Mouse (Mus musculus): Measurements from ENCODE around the gene Kif5a. TPM values are rescaled to one million over a fixed set of nuclear protein-coding genes. Genes with fewer than 3 reads are reported as not detected.
"Not testable (repeated sequence)": the region's sequence is repeated elsewhere in the genome, so short reads cannot be mapped to it uniquely, and the experiment has no call there.

Gene Kif5a
- 117 and 147 TPM in 2 replicates for polyA plus RNA-seq (2014; fragmentation: Nextera tagmentation; extraction: Ambion mirVana)

DNA sequence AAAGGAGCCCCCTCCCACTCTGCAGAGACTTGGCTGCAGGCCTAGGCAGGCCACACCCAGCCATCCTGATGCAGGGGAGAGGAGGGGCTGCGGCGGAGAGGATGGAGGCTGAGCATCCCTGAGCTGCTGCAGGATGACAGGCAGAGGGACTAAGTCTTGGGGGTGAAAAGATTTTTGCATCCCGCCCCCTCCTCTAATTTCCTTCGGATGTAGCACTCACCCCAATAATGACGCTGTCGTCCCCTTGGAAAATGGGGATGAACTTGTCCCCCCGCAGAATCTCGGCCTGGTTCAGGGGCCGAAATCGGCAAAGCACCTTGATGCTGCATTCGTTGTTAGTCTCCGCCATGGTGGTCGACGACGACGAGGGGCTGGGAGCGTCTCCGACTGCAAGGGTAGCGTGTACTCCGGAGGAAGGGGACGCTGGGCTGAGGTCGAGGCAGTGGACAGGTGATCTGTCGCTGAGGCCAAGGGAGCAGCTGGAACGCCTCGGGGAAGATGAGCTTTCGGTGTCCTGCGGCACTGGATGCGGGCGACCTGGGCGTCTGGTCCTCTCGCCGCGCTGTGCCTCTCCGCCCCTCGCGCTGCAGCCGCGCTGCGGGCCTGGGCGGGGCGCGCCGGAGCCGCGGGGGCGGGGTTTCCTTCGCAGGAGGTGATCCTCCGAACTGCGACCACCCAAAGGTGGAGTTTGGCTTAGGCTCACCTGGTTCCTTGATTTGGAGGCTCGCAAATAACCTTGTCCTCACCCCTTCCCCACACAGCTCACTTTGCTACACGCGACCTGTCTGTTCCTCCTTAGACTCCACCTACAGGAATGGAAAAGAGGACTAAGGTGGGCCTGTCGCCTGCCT is at the start of gene Kif5a:
Kif5a (minus strand) TSS at position 801 of the 851 bp plus-strand sequence.
- Histone ChIP-seq H3K4me3 (ENCODE audit: low read depth, low read length) (peak within 1 kb of the TSS; percentile 54), H3K9me3 (ENCODE audit: control insufficient read depth, low read length) (no peaks in the 10 kb centered on the region), H3K4me2 (ENCODE audit: low read depth, low read length) (peak within 1 kb of the TSS; percentile 85), H3K27ac (ENCODE audit: low read depth, low read length) (peak within 1 kb of the TSS; percentile 83), H3K4me1 (ENCODE audit: control insufficient read depth, insufficient read depth, low read length) (peaks cover 45% of the 10 kb centered on the region), H3K27me3 (ENCODE audit: control insufficient read depth, insufficient read depth, low read length) (no peaks in the 10 kb centered on the region), H3K9ac (replicated peaks; ENCODE audit: low read depth, low read length) (peak within 1 kb of the TSS; percentile 69), H3K36me3 (ENCODE audit: control insufficient read depth, insufficient read depth, low read length) (no peaks in the 10 kb centered on the region)
- ATAC-seq (ENCODE audit: low read depth) = peak; percentile 47
- WGBS = 2% methylated on average over 45 of the region's 53 CpGs

DNA sequence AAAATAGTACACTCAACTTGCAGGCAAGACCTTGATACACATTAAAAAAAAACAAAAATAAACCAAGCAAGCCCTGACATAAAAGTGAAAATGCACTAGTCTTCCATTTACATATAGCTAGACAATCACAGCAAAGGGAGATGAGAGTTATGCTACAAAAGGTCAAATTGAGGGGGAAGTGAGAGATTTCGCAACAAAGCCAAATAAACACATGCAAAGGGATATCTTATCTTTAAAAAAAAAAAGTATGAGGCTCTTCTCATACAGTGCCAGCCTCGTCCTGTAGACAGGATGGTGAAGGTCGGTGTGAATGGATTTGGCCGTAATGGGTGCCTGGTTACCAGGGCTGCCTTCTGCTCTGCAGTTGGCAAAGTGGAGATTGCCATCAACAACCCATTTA is 49.7 kb upstream of the Kif5a start:
- Histone ChIP-seq H3K4me2 (ENCODE audit: low read depth, low read length) (no peak overlapping the region), H3K9ac (replicated peaks; ENCODE audit: low read depth, low read length) (no peak overlapping the region), H3K9me3 (ENCODE audit: control insufficient read depth, low read length) (no peaks in the 10 kb centered on the region), H3K36me3 (ENCODE audit: control insufficient read depth, insufficient read depth, low read length) (peaks cover 9% of the 10 kb centered on the region), H3K27me3 (ENCODE audit: control insufficient read depth, insufficient read depth, low read length) (no peaks in the 10 kb centered on the region), H3K4me1 (ENCODE audit: control insufficient read depth, insufficient read depth, low read length) (peaks cover 8% of the 10 kb centered on the region), H3K27ac (ENCODE audit: low read depth, low read length) (no peak overlapping the region), H3K4me3 (ENCODE audit: low read depth, low read length) (no peak overlapping the region)
- no peak for ATAC-seq (ENCODE audit: low read depth)
- WGBS = 78% methylated on average over 4 of the region's 4 CpGs

DNA sequence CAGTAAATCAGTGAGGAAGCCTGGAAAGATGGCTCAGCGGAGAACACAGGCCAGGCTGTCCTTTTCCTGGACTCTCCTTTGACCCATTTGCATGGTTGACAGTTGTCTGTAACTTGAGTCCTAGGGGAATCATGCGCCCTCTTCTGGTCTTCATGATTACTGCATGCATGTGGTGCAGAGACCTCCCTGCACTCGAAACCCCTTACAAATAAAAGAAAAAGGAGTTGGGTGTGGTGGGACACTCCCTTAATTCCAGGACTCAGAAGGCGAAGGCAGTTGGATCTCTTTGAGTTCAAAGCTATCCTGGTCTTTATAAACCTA is 49.2 kb upstream of the Kif5a start:
- Histone ChIP-seq H3K27ac (ENCODE audit: low read depth, low read length) (peak overlapping the region; percentile 49; the same call in 1 of the 2 replicates), H3K9me3 (ENCODE audit: control insufficient read depth, low read length) (no peaks in the 10 kb centered on the region), H3K4me1 (ENCODE audit: control insufficient read depth, insufficient read depth, low read length) (peaks cover 8% of the 10 kb centered on the region), H3K36me3 (ENCODE audit: control insufficient read depth, insufficient read depth, low read length) (peaks cover 12% of the 10 kb centered on the region), H3K9ac (replicated peaks; ENCODE audit: low read depth, low read length) (peak overlapping the region; percentile 44; the same call in 1 of the 2 replicates), H3K4me2 (ENCODE audit: low read depth, low read length) (peak overlapping the region; percentile 84), H3K4me3 (ENCODE audit: low read depth, low read length) (peak overlapping the region; percentile 64), H3K27me3 (ENCODE audit: control insufficient read depth, insufficient read depth, low read length) (no peaks in the 10 kb centered on the region)
- ATAC-seq (ENCODE audit: low read depth) = peak; percentile 44
- WGBS = 1% methylated on average over 4 of the region's 4 CpGs

DNA sequence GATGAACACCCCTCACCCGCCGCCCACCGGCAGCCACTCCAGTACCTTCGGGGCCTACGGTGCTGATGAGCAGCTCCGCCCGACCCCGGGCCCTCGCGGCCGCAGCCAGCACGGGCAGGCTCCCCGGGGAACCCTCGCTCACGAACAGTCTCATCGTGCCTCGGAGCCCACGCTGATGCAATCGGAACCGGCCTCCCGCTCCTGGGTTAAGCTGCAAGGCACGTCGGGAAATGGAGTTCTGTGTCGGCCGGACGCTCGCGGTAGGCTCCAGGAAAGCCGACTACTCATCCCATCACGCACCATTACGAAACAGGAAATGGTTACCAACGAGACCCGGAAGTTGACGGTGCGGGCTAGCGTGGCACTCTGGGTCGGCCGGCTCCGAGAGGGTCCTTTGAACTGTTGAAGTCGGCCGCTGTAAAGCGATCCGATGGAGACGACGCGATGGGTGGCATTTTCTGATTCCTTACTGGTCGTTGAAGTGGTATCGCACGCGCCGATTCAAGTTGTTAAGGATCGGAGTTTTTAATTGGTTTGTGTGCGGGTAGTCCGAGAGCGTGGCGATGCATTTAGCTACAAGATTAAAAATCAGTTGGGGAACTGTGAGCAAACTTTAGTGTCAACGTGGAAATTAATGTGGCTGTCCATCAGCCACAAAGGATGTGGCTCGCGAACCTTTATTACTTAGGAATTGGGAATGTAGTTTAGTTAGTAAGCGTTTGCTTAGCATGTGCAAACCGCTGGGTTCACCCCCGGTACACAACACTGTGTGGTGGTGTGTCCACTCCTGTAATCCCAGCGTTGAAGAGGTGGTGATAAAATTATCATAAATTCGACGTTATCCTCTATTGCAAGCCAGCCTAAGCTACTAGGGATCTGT is 48.6 kb upstream of the Kif5a start, which contains the start of gene Mars:
Mars (minus strand) TSS at position 311 of the 880 bp plus-strand sequence.
- H3K4me2 ChIP-seq (ENCODE audit: low read depth, low read length) = peak within 1 kb of the TSS; percentile 84
- no peaks in the 10 kb centered on the region for H3K27me3 ChIP-seq (ENCODE audit: control insufficient read depth, insufficient read depth, low read length)
- peak within 1 kb of the TSS; percentile 49 for H3K27ac ChIP-seq (ENCODE audit: low read depth, low read length)
- peak; percentile 97 for ATAC-seq (ENCODE audit: low read depth)
- H3K9ac ChIP-seq (replicated peaks; ENCODE audit: low read depth, low read length) = peak within 1 kb of the TSS; percentile 76
- under 1% methylated on average over 65 of the region's 65 CpGs for WGBS
- H3K4me3 ChIP-seq (ENCODE audit: low read depth, low read length) = peak within 1 kb of the TSS; percentile 64
- H3K36me3 ChIP-seq (ENCODE audit: control insufficient read depth, insufficient read depth, low read length) = peaks cover 15% of the 10 kb centered on the region
- H3K9me3 ChIP-seq (ENCODE audit: control insufficient read depth, low read length) = no peaks in the 10 kb centered on the region
- peaks cover 8% of the 10 kb centered on the region for H3K4me1 ChIP-seq (ENCODE audit: control insufficient read depth, insufficient read depth, low read length)

DNA sequence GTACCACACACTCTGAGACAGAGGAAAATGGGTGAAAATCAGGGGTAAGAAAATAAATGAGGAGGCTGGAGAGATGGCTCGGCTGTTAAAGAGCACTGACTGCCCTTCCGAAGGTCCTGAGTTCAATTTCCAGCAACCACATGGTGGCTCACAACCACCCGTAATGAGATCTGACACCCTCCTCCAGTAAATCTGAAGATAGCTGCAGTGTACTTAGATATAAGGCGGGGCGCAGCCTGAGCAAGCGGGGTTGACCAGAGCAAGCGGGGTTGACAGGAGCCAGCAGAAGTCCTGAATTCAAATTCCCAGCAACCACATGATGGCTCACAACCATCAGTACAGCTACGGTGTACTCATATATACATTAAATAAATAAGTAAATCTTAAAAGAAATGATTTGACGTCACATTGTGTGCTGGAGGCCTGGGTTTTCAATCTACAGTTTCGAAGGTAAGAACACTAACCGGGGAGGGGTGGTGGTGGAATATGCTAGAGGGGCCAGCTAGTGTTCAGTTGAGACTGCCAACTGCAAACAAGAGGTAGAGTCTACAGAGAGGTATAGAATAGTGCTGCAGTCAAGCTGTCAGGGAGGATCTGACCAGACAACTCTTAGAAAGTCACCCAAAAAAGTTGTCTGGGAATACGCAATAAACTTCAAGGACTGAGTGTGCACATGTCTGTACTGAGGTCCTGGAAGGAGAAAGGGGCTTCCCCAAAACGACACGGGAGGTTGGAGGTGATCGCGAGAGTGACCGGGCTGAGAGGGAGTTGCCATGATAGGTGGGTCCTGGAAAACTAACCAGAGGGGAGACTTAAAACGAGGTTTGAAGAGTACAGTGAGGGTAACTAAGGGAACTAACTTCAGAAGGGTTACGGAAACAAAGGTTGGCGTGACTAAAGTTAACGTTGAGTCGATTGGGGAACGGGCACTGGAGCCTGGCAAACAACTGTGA is 47.7 kb upstream of the Kif5a start:
- peak overlapping the region; percentile 64 for H3K4me3 ChIP-seq (ENCODE audit: low read depth, low read length)
- H3K9me3 ChIP-seq (ENCODE audit: control insufficient read depth, low read length) = no peaks in the 10 kb centered on the region
- no peaks in the 10 kb centered on the region for H3K27me3 ChIP-seq (ENCODE audit: control insufficient read depth, insufficient read depth, low read length)
- WGBS = 40% methylated on average over 23 of the region's 23 CpGs
- H3K4me1 ChIP-seq (ENCODE audit: control insufficient read depth, insufficient read depth, low read length) = peaks cover 8% of the 10 kb centered on the region
- H3K36me3 ChIP-seq (ENCODE audit: control insufficient read depth, insufficient read depth, low read length) = peaks cover 19% of the 10 kb centered on the region
- peak overlapping the region; percentile 76 for H3K9ac ChIP-seq (replicated peaks; ENCODE audit: low read depth, low read length)
- H3K27ac ChIP-seq (ENCODE audit: low read depth, low read length) = peak overlapping the region; percentile 49
- H3K4me2 ChIP-seq (ENCODE audit: low read depth, low read length) = peak overlapping the region; percentile 84
- peak; percentile 25; the same call in 1 of the 2 replicates for ATAC-seq (ENCODE audit: low read depth)

DNA sequence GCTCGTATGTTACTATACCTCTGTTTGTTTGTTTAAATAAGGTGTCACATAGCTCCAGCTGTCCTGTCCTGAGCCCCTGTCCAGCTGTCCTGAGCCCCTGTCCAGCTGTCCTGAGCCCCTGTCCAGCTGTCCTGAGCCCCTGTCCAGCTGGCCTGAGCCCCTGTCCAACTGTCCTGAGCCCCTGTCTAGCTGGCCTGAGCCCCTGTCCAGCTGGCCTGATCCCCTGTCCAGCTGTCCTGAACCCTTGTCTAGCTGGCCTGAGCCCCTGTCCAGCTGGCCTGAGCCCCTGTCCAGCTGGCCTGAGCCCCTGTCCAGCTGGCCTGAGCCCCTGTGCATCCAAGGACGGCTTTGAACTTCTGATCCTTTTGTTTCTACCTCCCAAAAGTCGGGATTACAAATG is 46.0 kb upstream of the Kif5a start:
- H3K4me2 ChIP-seq (ENCODE audit: low read depth, low read length); H3K4me3 ChIP-seq (ENCODE audit: low read depth, low read length); H3K4me1 ChIP-seq (ENCODE audit: control insufficient read depth, insufficient read depth, low read length); H3K27me3 ChIP-seq (ENCODE audit: control insufficient read depth, insufficient read depth, low read length); H3K27ac ChIP-seq (ENCODE audit: low read depth, low read length); ATAC-seq (ENCODE audit: low read depth); H3K9me3 ChIP-seq (ENCODE audit: control insufficient read depth, low read length); H3K9ac ChIP-seq (replicated peaks; ENCODE audit: low read depth, low read length): not testable (repeated sequence)
- WGBS = 93% methylated on average over 3 of the region's 3 CpGs
- H3K36me3 ChIP-seq (ENCODE audit: control insufficient read depth, insufficient read depth, low read length) = peaks cover 33% of the 10 kb centered on the region

DNA sequence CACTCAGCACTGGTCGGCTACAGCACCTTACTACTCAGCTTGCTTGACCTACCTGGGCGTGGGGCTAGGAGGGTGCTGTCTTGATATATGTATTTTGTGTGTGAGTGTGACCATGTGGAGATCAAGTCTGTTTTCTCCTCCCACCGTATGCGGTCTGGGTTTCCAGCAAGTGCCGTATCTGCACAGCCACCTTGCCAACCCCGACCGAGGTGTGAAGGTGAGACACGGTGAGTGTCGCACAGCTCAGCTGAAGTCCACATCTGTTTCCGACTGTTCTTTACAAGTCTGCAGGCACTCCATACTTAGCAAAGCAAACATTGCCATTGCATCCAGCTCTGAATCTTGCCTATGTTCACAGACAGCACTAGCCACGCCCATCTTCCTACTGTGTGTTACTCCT is 40.0 kb upstream of the Kif5a start:
- peaks cover 79% of the 10 kb centered on the region for H3K36me3 ChIP-seq (ENCODE audit: control insufficient read depth, insufficient read depth, low read length)

DNA sequence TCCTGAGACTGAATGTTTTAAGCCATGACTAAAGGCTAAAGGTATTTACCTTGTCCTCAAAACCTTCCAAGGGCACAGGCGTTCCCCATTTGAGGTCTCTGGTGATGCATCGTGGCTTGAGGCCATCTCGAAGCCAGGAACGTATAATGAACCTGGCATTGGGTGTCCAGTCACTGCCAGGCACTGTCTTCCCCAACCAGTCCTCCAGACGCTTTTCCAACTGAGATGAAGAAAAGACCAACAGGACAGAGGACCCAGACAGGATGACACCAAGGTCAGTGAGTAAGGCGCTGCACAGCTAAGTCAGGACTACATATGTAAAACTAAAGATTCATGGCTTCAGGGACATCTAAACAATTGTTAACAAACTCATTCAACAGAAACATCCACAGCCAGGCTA is 37.2 kb upstream of the Kif5a start:
- Histone ChIP-seq H3K9me3 (ENCODE audit: control insufficient read depth, low read length) (no peaks in the 10 kb centered on the region), H3K36me3 (ENCODE audit: control insufficient read depth, insufficient read depth, low read length) (peaks cover 87% of the 10 kb centered on the region), H3K4me2 (ENCODE audit: low read depth, low read length) (no peak overlapping the region), H3K4me1 (ENCODE audit: control insufficient read depth, insufficient read depth, low read length) (no peaks in the 10 kb centered on the region), H3K9ac (replicated peaks; ENCODE audit: low read depth, low read length) (no peak overlapping the region), H3K4me3 (ENCODE audit: low read depth, low read length) (no peak overlapping the region), H3K27ac (ENCODE audit: low read depth, low read length) (no peak overlapping the region), H3K27me3 (ENCODE audit: control insufficient read depth, insufficient read depth, low read length) (no peaks in the 10 kb centered on the region)
- no peak for ATAC-seq (ENCODE audit: low read depth)
- 92% methylated on average over 6 of the region's 6 CpGs for WGBS

More for the DNA sequence above, 40.0 kb upstream of the Kif5a start:
- H3K9ac ChIP-seq (replicated peaks; ENCODE audit: low read depth, low read length) = no peak overlapping the region
- H3K9me3 ChIP-seq (ENCODE audit: control insufficient read depth, low read length) = no peaks in the 10 kb centered on the region
- no peaks in the 10 kb centered on the region for H3K4me1 ChIP-seq (ENCODE audit: control insufficient read depth, insufficient read depth, low read length)
- H3K4me2 ChIP-seq (ENCODE audit: low read depth, low read length) = no peak overlapping the region
- no peak overlapping the region for H3K27ac ChIP-seq (ENCODE audit: low read depth, low read length)
- WGBS = 93% methylated on average over 11 of the region's 11 CpGs
- ATAC-seq (ENCODE audit: low read depth) = no peak
- no peaks in the 10 kb centered on the region for H3K27me3 ChIP-seq (ENCODE audit: control insufficient read depth, insufficient read depth, low read length)
- H3K4me3 ChIP-seq (ENCODE audit: low read depth, low read length) = no peak overlapping the region
